Mouse (Mus musculus) frontal cortex, postnatal 10 days (tissue): ENCODE data around the gene Csta1.
A peak's percentile ranks its signal among the peaks of the same experiment; 100 is the strongest.

Experiments used
- DNase-seq, 2 experiments: peaks; one replicate each; pipeline ENCODE4 v3.0.0; 2022; ENCODE audit warnings: low spot score in 2 of 2, mixed read lengths in 1 of 2

The Csta1 gene

DNA sequence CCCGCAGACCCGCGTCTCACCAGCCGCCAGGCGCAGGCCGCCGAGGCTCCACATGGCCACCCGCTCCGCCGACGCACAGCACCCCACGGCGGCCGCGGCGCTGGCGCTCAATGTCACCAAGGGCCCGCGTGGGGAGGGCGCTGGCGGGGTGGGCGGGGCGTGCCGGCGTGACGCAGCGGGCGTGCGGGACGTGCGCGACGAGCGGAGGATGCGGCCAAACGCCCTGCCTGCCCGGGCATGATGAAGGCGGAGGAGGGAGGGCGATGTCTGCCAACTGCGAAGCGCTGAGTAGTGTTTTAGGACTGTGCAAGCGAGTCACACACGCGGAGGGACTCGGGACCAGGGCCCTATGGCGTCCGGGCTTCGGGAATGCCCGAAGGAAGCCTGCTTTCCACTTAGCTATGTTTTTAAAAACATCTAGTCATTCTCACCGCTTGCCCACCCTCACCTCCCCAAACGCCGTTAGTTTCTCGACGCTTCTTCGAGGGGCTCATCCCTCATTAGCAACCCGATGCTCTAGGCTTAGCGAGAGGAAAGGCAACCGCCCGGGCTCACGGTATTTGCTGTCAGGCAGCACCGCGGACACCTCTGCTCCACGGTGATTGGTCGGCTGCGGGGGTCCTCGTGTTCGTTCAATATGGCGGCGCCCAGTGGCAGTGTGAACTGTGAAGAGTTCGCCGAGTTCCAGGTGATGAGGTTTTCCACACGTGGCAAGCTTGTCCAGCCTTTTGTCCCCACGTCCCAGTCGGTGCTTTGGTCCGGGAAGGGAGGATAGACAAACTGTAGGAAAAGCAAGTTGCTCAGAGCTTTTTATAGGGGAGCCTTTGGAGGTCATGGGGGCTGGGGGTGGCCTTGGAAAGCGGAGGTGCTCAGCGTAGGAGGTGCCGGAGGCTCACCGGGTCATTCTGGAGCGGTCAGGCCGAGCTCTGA lies 59.3 kb downstream of the Csta1 start, which contains the start of the genes Fam162a and Ccdc58:
Gene Fam162a, minus strand, starts transcription at position 145 of the 930 bp plus-strand sequence.
Gene Ccdc58, plus strand, starts transcription at position 236 of the 930 bp plus-strand sequence.
- DNase-seq = peak; percentile 89 to 91

DNA sequence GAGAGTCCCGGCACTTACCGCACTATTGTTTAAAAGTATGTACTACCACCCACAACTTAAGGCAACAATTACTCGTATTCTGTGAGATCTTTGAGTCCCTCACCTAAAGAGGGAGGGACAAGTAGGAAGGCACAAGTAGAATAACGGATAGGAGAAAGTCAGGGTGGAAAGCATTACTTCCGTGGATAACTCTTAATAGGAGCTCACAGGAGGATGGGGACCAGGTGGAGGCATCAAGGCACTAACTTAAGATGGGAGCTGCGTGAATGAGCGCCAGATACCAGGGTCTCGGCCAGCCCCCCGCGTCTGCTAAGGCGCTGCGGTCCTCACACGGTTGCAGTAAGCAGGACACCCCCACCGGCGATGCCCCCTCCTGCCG lies 60.0 kb downstream of the Csta1 start:
- DNase-seq = no peak
